Mouse (Mus musculus): ENCODE measurements around the gene Hpd. TPM values are rescaled to one million over a fixed set of nuclear protein-coding genes. Genes with fewer than 3 reads are reported as not detected.

Gene Hpd
- polyA plus RNA-seq, 1 experiment from 2014 or later = 638 TPM

DNA sequence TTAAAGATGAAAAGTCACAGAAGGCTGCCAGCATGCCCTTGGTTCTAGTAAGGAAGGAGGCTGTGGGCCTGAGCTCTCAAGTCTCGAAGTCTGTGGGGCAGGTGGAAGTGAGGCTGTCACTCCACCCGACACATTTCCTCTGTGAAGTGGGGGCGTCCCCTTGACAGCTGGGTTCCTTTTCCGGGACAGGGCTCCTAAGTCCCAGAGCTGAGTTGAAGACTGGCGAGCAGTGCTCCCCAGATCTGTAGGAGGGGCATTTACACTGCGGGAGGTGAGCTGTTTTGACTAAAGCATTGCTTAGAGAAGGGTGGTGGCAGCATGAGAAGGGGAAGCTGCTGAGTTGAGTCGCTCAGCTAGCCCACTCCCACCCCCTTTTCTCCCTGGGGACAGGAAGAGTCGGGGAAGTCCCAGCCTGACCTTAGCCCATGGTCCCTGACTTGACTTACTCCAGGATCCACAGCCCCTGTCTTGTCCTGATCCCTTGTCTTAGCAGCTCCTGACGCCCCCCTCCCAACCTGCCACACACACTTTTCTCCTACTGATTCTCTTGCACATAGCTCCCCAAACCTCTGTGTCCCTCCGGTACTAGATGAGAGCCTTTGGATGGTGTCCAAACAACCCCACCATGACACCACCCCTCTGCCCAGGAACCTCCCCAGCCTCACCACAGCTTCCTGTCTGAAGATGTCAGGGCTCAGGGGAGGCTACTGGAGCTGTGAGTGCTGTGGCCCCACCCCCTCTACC is 53.9 kb downstream of the Hpd start:
- no peak for TF ChIP-seq EP300 (IDR thresholded peaks at IDR 0.05; ENCODE audit: low read depth)
- 0 out of 2 replicates have a peak, but pooled peaks have one; percentile 2 for TF ChIP-seq CTCF (IDR thresholded peaks at IDR 0.05; ENCODE audit: low read depth)
- DNase-seq = peak; percentile 70
- peaks cover 1% of the 10 kb centered on the region; the same call in 1 of the 2 replicates for H3K36me3 ChIP-seq (replicated peaks; ENCODE audit: insufficient read depth, low read length)
- no peak for ATAC-seq
- H3K9me3 ChIP-seq (ENCODE audit: low read length) = no peaks in the 10 kb centered on the region
- peak overlapping the region; percentile 15; the same call in 1 of the 2 replicates for H3K4me3 ChIP-seq (ENCODE audit: low read depth, low read length)
- peaks cover 40% of the 10 kb centered on the region for H3K4me1 ChIP-seq (ENCODE audit: insufficient read depth)
- H3K27ac ChIP-seq (ENCODE audit: low read depth) = peak overlapping the region; percentile 88
- H3K4me2 ChIP-seq (ENCODE audit: low read depth, low read length) = peak overlapping the region; percentile 55
- H3K9ac ChIP-seq (replicated peaks) = no peak overlapping the region
- no peaks in the 10 kb centered on the region for H3K27me3 ChIP-seq (ENCODE audit: insufficient read depth, low read length)
- 37% methylated on average over 10 of the region's 10 CpGs for WGBS (ENCODE audit: insufficient replicate concordance)

DNA sequence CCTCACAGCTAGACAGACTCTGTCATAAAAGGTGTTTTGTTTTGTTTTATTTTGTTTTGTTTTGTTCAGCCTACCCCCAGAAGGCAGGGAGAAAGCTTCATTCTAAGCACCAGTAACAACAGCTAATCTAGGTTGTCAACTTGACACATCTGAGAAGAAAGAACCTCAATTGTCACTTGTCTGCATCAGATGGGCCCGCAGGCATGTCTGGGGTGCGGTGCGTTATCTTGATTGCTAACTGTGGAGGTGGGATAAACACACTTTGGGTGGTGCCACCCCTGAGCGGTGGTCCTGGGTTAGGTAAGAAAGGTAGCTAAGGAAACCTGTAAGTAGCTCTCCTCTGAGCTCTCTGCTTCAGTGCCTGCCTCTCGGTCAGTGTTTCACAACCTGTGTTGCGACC is 55.5 kb downstream of the Hpd start:
- H3K27ac ChIP-seq (ENCODE audit: low read depth) = no peak overlapping the region
- no peak for DNase-seq
- H3K27me3 ChIP-seq (ENCODE audit: insufficient read depth, low read length) = no peaks in the 10 kb centered on the region
- no peak overlapping the region for H3K4me3 ChIP-seq (ENCODE audit: low read depth, low read length)
- H3K4me2 ChIP-seq (ENCODE audit: low read depth, low read length) = no peak overlapping the region
- ATAC-seq = no peak
- H3K36me3 ChIP-seq (replicated peaks; ENCODE audit: insufficient read depth, low read length) = no peaks in the 10 kb centered on the region
- 58% methylated on average over 6 of the region's 6 CpGs for WGBS (ENCODE audit: insufficient replicate concordance)
- no peak for TF ChIP-seq EP300 (IDR thresholded peaks at IDR 0.05; ENCODE audit: low read depth)
- no peak for TF ChIP-seq CTCF (IDR thresholded peaks at IDR 0.05; ENCODE audit: low read depth)
- peaks cover 27% of the 10 kb centered on the region for H3K4me1 ChIP-seq (ENCODE audit: insufficient read depth)
- no peaks in the 10 kb centered on the region for H3K9me3 ChIP-seq (ENCODE audit: low read length)
- H3K9ac ChIP-seq (replicated peaks) = no peak overlapping the region

DNA sequence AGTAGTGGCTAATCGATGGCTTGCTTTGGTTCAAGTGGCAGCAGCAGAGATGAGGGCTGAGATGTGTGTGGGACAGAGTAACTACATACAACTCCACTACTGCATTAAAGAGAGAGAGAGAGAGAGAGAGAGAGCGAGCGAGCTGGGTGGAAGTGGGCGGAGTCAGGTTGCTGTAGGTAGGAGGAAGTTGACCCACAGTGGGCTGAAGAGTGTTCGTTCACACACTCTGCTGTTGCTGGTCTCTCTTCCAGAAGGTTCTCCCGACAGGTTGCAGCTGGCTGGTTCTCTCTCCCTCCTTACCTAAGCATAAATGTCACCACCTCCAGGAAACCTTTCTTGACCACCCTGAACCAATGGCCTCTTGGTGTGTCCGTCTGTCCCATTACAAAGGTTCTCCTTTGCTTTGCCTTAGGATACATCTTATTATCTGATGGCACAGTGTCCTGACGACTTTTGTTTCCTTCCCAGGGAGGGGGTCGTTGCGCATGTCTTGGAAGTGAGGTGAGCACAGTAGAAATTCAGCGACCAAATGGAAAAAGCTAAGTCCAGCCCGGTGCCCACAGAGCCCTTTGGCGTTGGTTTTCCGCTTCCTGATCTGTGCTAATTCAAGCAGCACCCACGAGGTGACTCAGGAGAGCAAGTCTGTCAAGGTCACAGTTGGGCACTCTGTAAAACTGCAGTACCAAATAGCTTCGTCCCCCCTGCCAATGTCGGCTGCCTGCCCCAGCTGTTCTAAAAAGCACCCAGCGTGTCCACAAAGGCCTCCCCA is 56.7 kb downstream of the Hpd start:
- peak overlapping the region; percentile 74 for H3K27ac ChIP-seq (ENCODE audit: low read depth)
- WGBS (ENCODE audit: insufficient replicate concordance) = 37% methylated on average over 18 of the region's 18 CpGs
- peaks cover 22% of the 10 kb centered on the region for H3K4me1 ChIP-seq (ENCODE audit: insufficient read depth)
- H3K27me3 ChIP-seq (ENCODE audit: insufficient read depth, low read length) = no peaks in the 10 kb centered on the region
- no peaks in the 10 kb centered on the region for H3K36me3 ChIP-seq (replicated peaks; ENCODE audit: insufficient read depth, low read length)
- H3K9me3 ChIP-seq (ENCODE audit: low read length) = no peaks in the 10 kb centered on the region
- H3K9ac ChIP-seq (replicated peaks) = no peak overlapping the region; the same call in 1 of the 2 replicates
- ATAC-seq (peak; percentile 42; the same call in 1 of the 2 replicates), DNase-seq (peak; percentile 65)
- peak overlapping the region; percentile 13; the same call in 1 of the 2 replicates for H3K4me3 ChIP-seq (ENCODE audit: low read depth, low read length)
- H3K4me2 ChIP-seq (ENCODE audit: low read depth, low read length) = peak overlapping the region; percentile 60
- TF ChIP-seq EP300 (IDR thresholded peaks at IDR 0.05; ENCODE audit: low read depth) (no peak), CTCF (IDR thresholded peaks at IDR 0.05; ENCODE audit: low read depth) (no peak)

DNA sequence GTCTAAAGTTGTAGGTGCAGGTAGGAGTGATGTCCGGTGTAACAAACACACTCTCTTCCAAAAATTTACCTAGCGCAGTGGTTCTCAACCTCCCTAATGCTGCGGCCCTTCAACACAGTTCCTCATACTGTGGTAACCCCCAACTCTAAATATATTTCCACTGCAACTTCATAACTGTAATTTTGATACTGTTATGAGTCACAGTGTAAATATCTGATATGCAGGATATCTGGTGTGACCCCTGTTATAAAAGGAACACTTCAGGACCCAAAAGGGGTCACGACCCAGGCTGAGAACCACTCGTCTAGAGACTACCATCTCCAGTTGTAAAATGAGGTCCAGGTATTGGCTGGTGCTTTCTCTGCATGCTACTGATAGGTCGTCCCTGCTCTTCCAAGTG is 57.4 kb downstream of the Hpd start:
- 70% methylated on average over 6 of the region's 6 CpGs for WGBS (ENCODE audit: insufficient replicate concordance)
- no peak overlapping the region for H3K4me3 ChIP-seq (ENCODE audit: low read depth, low read length)
- no peak overlapping the region; the same call in 1 of the 2 replicates for H3K9ac ChIP-seq (replicated peaks)

DNA sequence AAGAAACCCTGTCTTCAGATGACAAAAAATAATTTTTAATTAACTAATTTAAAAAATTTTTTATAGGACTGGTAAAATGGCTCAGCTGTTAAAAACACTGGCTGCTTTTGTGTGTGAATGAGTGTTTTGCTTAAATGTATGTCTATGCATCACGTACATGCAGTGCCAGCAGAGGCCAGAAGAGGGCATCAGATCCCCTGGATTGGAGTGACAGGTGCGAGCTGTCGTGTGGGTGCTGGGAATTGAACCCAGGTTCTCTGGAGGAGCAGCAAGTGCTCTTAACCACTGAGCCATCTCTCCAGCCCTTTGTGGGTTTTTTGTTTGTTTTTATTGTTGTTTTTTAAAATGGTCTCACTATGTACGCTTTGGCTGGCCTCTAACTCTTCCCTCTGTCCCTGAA is 60.3 kb downstream of the Hpd start:
- no peak for TF ChIP-seq EP300 (IDR thresholded peaks at IDR 0.05; ENCODE audit: low read depth)
- peak; percentile 68 for TF ChIP-seq CTCF (IDR thresholded peaks at IDR 0.05; ENCODE audit: low read depth)
- Histone ChIP-seq H3K27ac (ENCODE audit: low read depth) (no peak overlapping the region), H3K9ac (replicated peaks) (no peak overlapping the region), H3K4me1 (ENCODE audit: insufficient read depth) (peaks cover 16% of the 10 kb centered on the region), H3K4me3 (ENCODE audit: low read depth, low read length) (no peak overlapping the region), H3K36me3 (replicated peaks; ENCODE audit: insufficient read depth, low read length) (no peaks in the 10 kb centered on the region), H3K27me3 (ENCODE audit: insufficient read depth, low read length) (no peaks in the 10 kb centered on the region), H3K9me3 (ENCODE audit: low read length) (no peaks in the 10 kb centered on the region), H3K4me2 (ENCODE audit: low read depth, low read length) (no peak overlapping the region)
- ATAC-seq (no peak), DNase-seq (peak; percentile 48)
- WGBS (ENCODE audit: insufficient replicate concordance) = 95% methylated on average over 4 of the region's 4 CpGs

More for the DNA sequence above, 57.4 kb downstream of the Hpd start:
- no peak for TF ChIP-seq EP300 (IDR thresholded peaks at IDR 0.05; ENCODE audit: low read depth)
- no peak for TF ChIP-seq CTCF (IDR thresholded peaks at IDR 0.05; ENCODE audit: low read depth)
- DNase-seq = no peak
- ATAC-seq = no peak
- Histone ChIP-seq H3K36me3 (replicated peaks; ENCODE audit: insufficient read depth, low read length) (no peaks in the 10 kb centered on the region), H3K4me2 (ENCODE audit: low read depth, low read length) (peak overlapping the region; percentile 60), H3K9me3 (ENCODE audit: low read length) (no peaks in the 10 kb centered on the region), H3K4me1 (ENCODE audit: insufficient read depth) (peaks cover 22% of the 10 kb centered on the region), H3K27ac (ENCODE audit: low read depth) (no peak overlapping the region), H3K27me3 (ENCODE audit: insufficient read depth, low read length) (no peaks in the 10 kb centered on the region)

Other genes with a start within 250 kb of the Hpd start
- gene Kdm2b, start 192.9 kb downstream of the Hpd start, polyA plus RNA-seq (2015; fragmentation: Nextera tagmentation; extraction: Ambion mirVana) = 7.6 and 8.3 TPM in 2 replicates
- 12.4 and 13.1 TPM in 2 replicates for gene Orai1, start 167.7 kb downstream of the Hpd start, polyA plus RNA-seq (2015; fragmentation: Nextera tagmentation; extraction: Ambion mirVana)
- not detected in 2 replicates for gene Morn3, start 135.7 kb downstream of the Hpd start, polyA plus RNA-seq (2015; fragmentation: Nextera tagmentation; extraction: Ambion mirVana)
- gene Tmem120b, start 114.3 kb downstream of the Hpd start, polyA plus RNA-seq (2015; fragmentation: Nextera tagmentation; extraction: Ambion mirVana) = 12.0 and 12.8 TPM in 2 replicates
- 2.1 and 2.4 TPM in 2 replicates for gene Rhof, start 50.0 kb downstream of the Hpd start, polyA plus RNA-seq (2015; fragmentation: Nextera tagmentation; extraction: Ambion mirVana)
- 3.6 and 4.3 TPM in 2 replicates for gene Setd1b, start 40.5 kb downstream of the Hpd start, polyA plus RNA-seq (2015; fragmentation: Nextera tagmentation; extraction: Ambion mirVana)
- gene Psmd9, start 13.3 kb downstream of the Hpd start, polyA plus RNA-seq (2015; fragmentation: Nextera tagmentation; extraction: Ambion mirVana) = 116 and 120 TPM in 2 replicates
- 0.06 and 0.21 TPM in 2 replicates for gene Wdr66, start 69.4 kb upstream of the Hpd start, polyA plus RNA-seq (2015; fragmentation: Nextera tagmentation; extraction: Ambion mirVana)
- gene Bcl7a, start 161.1 kb upstream of the Hpd start, polyA plus RNA-seq (2015; fragmentation: Nextera tagmentation; extraction: Ambion mirVana) = 5.1 and 5.3 TPM in 2 replicates
- 3.5 and 4.5 TPM in 2 replicates for gene Mlxip, start 212.1 kb upstream of the Hpd start, polyA plus RNA-seq (2015; fragmentation: Nextera tagmentation; extraction: Ambion mirVana)